16 mouse cellular contexts compared by ENCODE assay signal in the genomic region with DNA sequence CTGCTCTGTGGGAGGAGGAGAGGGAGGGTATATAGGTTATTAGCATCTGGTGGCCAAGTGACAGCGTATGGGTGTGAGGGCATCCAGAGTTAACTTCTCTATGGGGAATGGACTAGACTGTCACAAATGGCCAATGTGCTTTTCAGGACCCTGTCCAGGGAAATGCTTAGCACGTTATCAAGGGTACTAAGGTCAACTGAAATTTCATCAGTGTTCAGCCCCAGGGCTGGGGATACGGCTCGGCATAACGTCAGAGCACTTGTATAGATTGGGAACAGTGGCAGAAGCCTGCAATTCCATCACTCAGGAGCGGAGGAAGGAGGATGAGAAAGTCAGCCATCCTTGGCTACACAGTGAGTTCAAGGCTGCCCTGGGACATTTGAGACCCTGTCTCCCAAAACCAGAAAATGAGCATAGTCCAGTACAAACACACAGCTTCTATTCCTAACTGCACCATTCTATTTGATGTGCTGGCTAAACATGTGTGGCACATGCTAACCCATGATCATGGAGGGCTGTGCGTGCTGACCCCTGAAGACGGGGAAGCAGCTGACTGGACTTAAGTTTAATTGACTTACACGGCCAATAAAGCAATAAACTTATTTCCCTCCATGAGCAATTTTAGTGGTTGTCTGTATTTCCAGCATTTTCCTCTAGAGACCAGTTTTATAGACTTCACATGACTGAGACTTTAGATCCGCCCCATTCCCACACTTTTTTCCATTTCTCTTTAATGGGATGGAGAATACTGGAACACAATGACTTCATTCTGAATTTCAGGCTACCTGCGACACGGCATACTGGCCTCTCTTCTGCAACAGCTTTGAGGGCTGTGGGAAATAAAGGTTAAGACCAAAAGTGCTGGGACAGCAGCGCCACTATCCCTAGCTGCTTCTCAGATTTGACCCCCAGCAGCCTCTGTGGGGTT. TPM values are rescaled to one million over a fixed set of nuclear protein-coding genes. Genes with fewer than 3 reads are reported as not detected.
DNase-seq lines count a peak whose midpoint lies in the region; ATAC-seq and TF ChIP-seq lines count a peak whose summit lies in the region.
"Had no signal": no experiment of that assay in that cellular context is flagged by ENCODE, and none has a peak within 500 bp of the region (broad histone marks: within the 10 kb centered on the region; RNA-seq: fewer than 3 reads in every experiment).

No protein-coding gene starts in this region.

- H3K4me2 ChIP-seq in heart, embryonic 14.5 days (ENCODE audit: low read length) = no peak overlapping the region
- no peak overlapping the region for H3K4me2 ChIP-seq in lung, embryonic 14.5 days
- H3K4me2 ChIP-seq in intestine, embryonic 15.5 days (replicated peaks) = no peak overlapping the region
- H3K4me2 ChIP-seq: forebrain, embryonic 13.5 days had no signal

- WGBS in heart, embryonic 14.5 days = 70% methylated on average over 13 of the region's 13 CpGs
- 83% methylated on average over 13 of the region's 13 CpGs for WGBS in lung, embryonic 14.5 days
- WGBS in intestine, embryonic 15.5 days = 67% methylated on average over 13 of the region's 13 CpGs
- WGBS in olfactory bulb, adult 2 months = 91% methylated on average over 13 of the region's 13 CpGs

- H3K4me1 ChIP-seq in heart, embryonic 14.5 days (ENCODE audit: control insufficient read depth in 2 of 2, insufficient read depth in 2 of 2, low read length in 2 of 2) = peaks cover 44 to 61% of the 10 kb centered on the region in 2 experiments
- peaks cover 7% of the 10 kb centered on the region; the same call in 1 of the 2 replicates for H3K4me1 ChIP-seq in lung, embryonic 14.5 days (ENCODE audit: insufficient read depth)
- peaks cover 17% of the 10 kb centered on the region for H3K4me1 ChIP-seq in intestine, embryonic 15.5 days (replicated peaks)
- peaks cover 42% of the 10 kb centered on the region for H3K4me1 ChIP-seq in olfactory bulb, adult 2 months (ENCODE audit: control insufficient read depth, insufficient read depth, low read length)

- TF ChIP-seq POLR2A in olfactory bulb, adult 2 months (IDR thresholded peaks at IDR 0.05; ENCODE audit: insufficient read depth, low read depth, low read length) = no peak

- TF ChIP-seq CTCF in lung, embryonic 14.5 days (IDR thresholded peaks at IDR 0.05; ENCODE audit: low read depth) = no peak
- TF ChIP-seq CTCF in olfactory bulb, adult 2 months (IDR thresholded peaks at IDR 0.05; ENCODE audit: insufficient read depth, low read depth, low read length) = no peak

- no peaks in the 10 kb centered on the region for H3K36me3 ChIP-seq in heart, embryonic 14.5 days (ENCODE audit: control insufficient read depth, insufficient read depth, low read length)
- no peaks in the 10 kb centered on the region for H3K36me3 ChIP-seq in lung, embryonic 14.5 days (ENCODE audit: insufficient read depth)
- H3K36me3 ChIP-seq in intestine, embryonic 15.5 days = no peaks in the 10 kb centered on the region

- peak overlapping the region; percentile 53 for H3K9ac ChIP-seq in heart, embryonic 14.5 days (ENCODE audit: low read length)
- H3K9ac ChIP-seq in lung, embryonic 14.5 days = no peak overlapping the region
- H3K9ac ChIP-seq in intestine, embryonic 15.5 days = no peak overlapping the region
- H3K9ac ChIP-seq: forebrain, embryonic 13.5 days; liver, embryonic 14.5 days had no signal

- no peaks in the 10 kb centered on the region for H3K27me3 ChIP-seq in heart, embryonic 14.5 days (ENCODE audit: control insufficient read depth, insufficient read depth, low read length)
- H3K27me3 ChIP-seq in lung, embryonic 14.5 days (ENCODE audit: insufficient read depth, low read length) = no peaks in the 10 kb centered on the region
- no peaks in the 10 kb centered on the region for H3K27me3 ChIP-seq in intestine, embryonic 15.5 days (replicated peaks)
- H3K27me3 ChIP-seq: forebrain, embryonic 13.5 days; Patski had no signal

- no peak overlapping the region for H3K4me3 ChIP-seq in heart, embryonic 14.5 days (ENCODE audit: control insufficient read depth in 1 of 2, insufficient read depth in 1 of 2, low read depth in 1 of 2, low read length in 2 of 2)
- no peak overlapping the region for H3K4me3 ChIP-seq in lung, embryonic 14.5 days (ENCODE audit: low read depth, low read length)
- H3K4me3 ChIP-seq in intestine, embryonic 15.5 days (replicated peaks) = no peak overlapping the region
- H3K4me3 ChIP-seq in olfactory bulb, adult 2 months (ENCODE audit: insufficient read depth, low read depth, low read length) = no peak overlapping the region
- H3K4me3 ChIP-seq: forebrain, embryonic 13.5 days had no signal

- H3K27ac ChIP-seq in heart, embryonic 14.5 days (replicated peaks in 1 of 2; ENCODE audit: control insufficient read depth in 1 of 2, insufficient read depth in 1 of 2, low read depth in 2 of 2, low read length in 2 of 2) = peak overlapping the region; percentile 43 to 71
- H3K27ac ChIP-seq in lung, embryonic 14.5 days (ENCODE audit: low read depth) = peak overlapping the region; percentile 30; the same call in 1 of the 2 replicates
- H3K27ac ChIP-seq in intestine, embryonic 15.5 days = peak overlapping the region; percentile 66
- peak overlapping the region; percentile 27 for H3K27ac ChIP-seq in olfactory bulb, adult 2 months (ENCODE audit: insufficient read depth, low read depth, low read length)
- H3K27ac ChIP-seq: forebrain, embryonic 13.5 days; liver, embryonic 14.5 days; stomach, postnatal 0 days had no signal

- H3K9me3 ChIP-seq in heart, embryonic 14.5 days (ENCODE audit: control insufficient read depth, low read length) = no peaks in the 10 kb centered on the region
- no peaks in the 10 kb centered on the region for H3K9me3 ChIP-seq in lung, embryonic 14.5 days (ENCODE audit: low read depth, low read length)
- H3K9me3 ChIP-seq in intestine, embryonic 15.5 days = no peaks in the 10 kb centered on the region
- H3K9me3 ChIP-seq: forebrain, embryonic 13.5 days had no signal

- DNase-seq in heart, postnatal 14 days = no peak
- no peak for DNase-seq in lung, embryonic 14.5 days
- DNase-seq in lung, postnatal 25 days (ENCODE audit: low spot score) = no peak
- no peak for DNase-seq in left cerebral cortex, adult 9 months (ENCODE audit: low spot score in 2 of 2)
- DNase-seq: gastrocnemius, postnatal 14 days; layer of hippocampus, postnatal 36 days; thymus, postnatal 4 days had no signal

- ATAC-seq in heart, embryonic 14.5 days (ENCODE audit: insufficient number of reproducible peaks, insufficient read depth, low FRiP score, low read depth) = no peak
- no peak for ATAC-seq in lung, embryonic 14.5 days (ENCODE audit: insufficient read depth)
- peak; percentile 73 for ATAC-seq in intestine, embryonic 15.5 days
- ATAC-seq: CD4-positive, CD25-positive, alpha-beta regulatory T cell, adult 4 months; forebrain, embryonic 13.5 days; hindbrain, embryonic 16.5 days; Patski had no signal

- intact Hi-C loops in heart, postnatal 14 days (cut with DNase I) = no loop called here

RNA-seq across cellular contexts. Expression of gene Rcan1, which starts 48.0 kb away (rescaled TPM):
- polyA plus RNA-seq in heart, embryonic 14.5 days (2014; fragmentation: Nextera tagmentation; extraction: Ambion mirVana) = 105 TPM in 2 replicates
- 10 to 100 TPM; 52.4 to 69.3 TPM for total RNA-seq in heart, postnatal 14 days (2021)
- 47.8 and 49.7 TPM in 2 replicates for polyA plus RNA-seq in lung, embryonic 14.5 days (2014; fragmentation: Nextera tagmentation; extraction: Ambion mirVana)
- 23.5 and 24.0 TPM in 2 replicates for polyA plus RNA-seq in intestine, embryonic 15.5 days (2015; fragmentation: Nextera tagmentation; extraction: Ambion mirVana)
- polyA plus RNA-seq in olfactory bulb, adult 2 months (2012; ENCODE audit: insufficient read depth, insufficient read length, low replicate concordance, missing spikeins) = not detected in 2 replicates

Comparison
In these comparisons a context has a peak if more than half of its experiments do, and no peak if none do; other contexts are left out.
1. RNA of gene Rcan1, which starts 48.0 kb away (polyA plus RNA-seq): 105 TPM in heart, embryonic 14.5 days, 47.8 to 49.7 TPM in lung, embryonic 14.5 days and 23.5 to 24.0 TPM in intestine, embryonic 15.5 days; not detected in olfactory bulb, adult 2 months; every median in the first group is over 10 times any median in the second.
2. Peak in every context shown above with its lines, with median percentiles within 50 percentile points of each other: H3K27ac ChIP-seq.